Mouse (Mus musculus): ENCODE results near the gene Gnb1. TPM values are rescaled to one million over a fixed set of nuclear protein-coding genes. Genes with fewer than 3 reads are reported as not detected.
"Not testable (repeated sequence)": the region's sequence is repeated elsewhere in the genome, so short reads cannot be mapped to it uniquely, and the experiment has no call there.

The Gnb1 gene
- polyA plus RNA-seq, 1 experiment from 2014 or later = 1,017 TPM

GRCm38 (mm10) chr4:155566555-155566954 is 75.4 kb downstream of the Gnb1 start:
- Histone ChIP-seq H3K9ac (ENCODE audit: low read depth, low read length) (no peak overlapping the region), H3K4me3 (ENCODE audit: low read length) (no peak overlapping the region), H3K4me1 (ENCODE audit: control insufficient read depth, insufficient read depth, low read depth, low read length) (peaks cover 21% of the 10 kb centered on the region), H3K27ac (ENCODE audit: low read depth, low read length) (no peak overlapping the region), H3K4me2 (ENCODE audit: low read length) (no peak overlapping the region), H3K9me3 (ENCODE audit: control insufficient read depth, low read length) (no peaks in the 10 kb centered on the region), H3K27me3 (replicated peaks; ENCODE audit: control insufficient read depth, insufficient read depth, low read length) (no peaks in the 10 kb centered on the region), H3K36me3 (ENCODE audit: control insufficient read depth, insufficient read depth, low read length) (no peaks in the 10 kb centered on the region)
- 77% methylated on average over 8 of the region's 8 CpGs for WGBS
- ATAC-seq = no peak

GRCm38 (mm10) chr4:155568170-155568569 is 77.0 kb downstream of the Gnb1 start:
- Histone ChIP-seq H3K36me3 (ENCODE audit: control insufficient read depth, insufficient read depth, low read length) (no peaks in the 10 kb centered on the region), H3K4me1 (ENCODE audit: control insufficient read depth, insufficient read depth, low read depth, low read length) (peaks cover 12% of the 10 kb centered on the region), H3K27me3 (replicated peaks; ENCODE audit: control insufficient read depth, insufficient read depth, low read length) (no peaks in the 10 kb centered on the region), H3K27ac (ENCODE audit: low read depth, low read length) (no peak overlapping the region), H3K9me3 (ENCODE audit: control insufficient read depth, low read length) (no peaks in the 10 kb centered on the region), H3K4me3 (ENCODE audit: low read length) (no peak overlapping the region), H3K4me2 (ENCODE audit: low read length) (no peak overlapping the region), H3K9ac (ENCODE audit: low read depth, low read length) (no peak overlapping the region)
- ATAC-seq = no peak
- WGBS = 28% methylated on average over 2 of the region's 2 CpGs

- Histone ChIP-seq H3K4me2 (ENCODE audit: low read length) (no peak overlapping the region), H3K4me3 (ENCODE audit: low read length) (no peak overlapping the region), H3K36me3 (ENCODE audit: control insufficient read depth, insufficient read depth, low read length) (no peaks in the 10 kb centered on the region), H3K9me3 (ENCODE audit: control insufficient read depth, low read length) (no peaks in the 10 kb centered on the region), H3K9ac (ENCODE audit: low read depth, low read length) (no peak overlapping the region), H3K27ac (ENCODE audit: low read depth, low read length) (no peak overlapping the region), H3K4me1 (ENCODE audit: control insufficient read depth, insufficient read depth, low read depth, low read length) (peaks cover 12% of the 10 kb centered on the region), H3K27me3 (replicated peaks; ENCODE audit: control insufficient read depth, insufficient read depth, low read length) (no peaks in the 10 kb centered on the region)
- no peak for ATAC-seq
- 95% methylated on average over 7 of the region's 7 CpGs for WGBS
Measured at GRCm38 (mm10) chr4:155568632-155569370, 77.6 kb downstream of the Gnb1 start.

- no peak overlapping the region for H3K4me3 ChIP-seq (ENCODE audit: low read length)
- H3K9me3 ChIP-seq (ENCODE audit: control insufficient read depth, low read length) = no peaks in the 10 kb centered on the region
- WGBS = 93% methylated on average over 6 of the region's 6 CpGs
- no peak overlapping the region for H3K4me2 ChIP-seq (ENCODE audit: low read length)
- no peak for ATAC-seq
- no peaks in the 10 kb centered on the region for H3K36me3 ChIP-seq (ENCODE audit: control insufficient read depth, insufficient read depth, low read length)
- H3K4me1 ChIP-seq (ENCODE audit: control insufficient read depth, insufficient read depth, low read depth, low read length) = peaks cover 7% of the 10 kb centered on the region
- no peak overlapping the region for H3K9ac ChIP-seq (ENCODE audit: low read depth, low read length)
- H3K27me3 ChIP-seq (replicated peaks; ENCODE audit: control insufficient read depth, insufficient read depth, low read length) = no peaks in the 10 kb centered on the region
- H3K27ac ChIP-seq (ENCODE audit: low read depth, low read length) = no peak overlapping the region
Measured at GRCm38 (mm10) chr4:155569818-155570217, 78.7 kb downstream of the Gnb1 start.

- 94% methylated on average over 11 of the region's 11 CpGs for WGBS
Measured at GRCm38 (mm10) chr4:155570315-155570714, 79.2 kb downstream of the Gnb1 start.

GRCm38 (mm10) chr4:155571442-155571841 is 80.3 kb downstream of the Gnb1 start:
- no peaks in the 10 kb centered on the region for H3K9me3 ChIP-seq (ENCODE audit: control insufficient read depth, low read length)
- no peak overlapping the region for H3K4me2 ChIP-seq (ENCODE audit: low read length)
- WGBS = 89% methylated on average over 2 of the region's 2 CpGs
- ATAC-seq = no peak
- H3K9ac ChIP-seq (ENCODE audit: low read depth, low read length) = no peak overlapping the region
- no peak overlapping the region for H3K4me3 ChIP-seq (ENCODE audit: low read length)
- H3K27ac ChIP-seq (ENCODE audit: low read depth, low read length) = no peak overlapping the region
- H3K36me3 ChIP-seq (ENCODE audit: control insufficient read depth, insufficient read depth, low read length) = no peaks in the 10 kb centered on the region
- H3K27me3 ChIP-seq (replicated peaks; ENCODE audit: control insufficient read depth, insufficient read depth, low read length) = no peaks in the 10 kb centered on the region
- H3K4me1 ChIP-seq (ENCODE audit: control insufficient read depth, insufficient read depth, low read depth, low read length) = no peaks in the 10 kb centered on the region

More at GRCm38 (mm10) chr4:155570315-155570714, 79.2 kb downstream of the Gnb1 start:
- H3K4me2 ChIP-seq (ENCODE audit: low read length); H3K27me3 ChIP-seq (replicated peaks; ENCODE audit: control insufficient read depth, insufficient read depth, low read length); H3K27ac ChIP-seq (ENCODE audit: low read depth, low read length); ATAC-seq; H3K4me1 ChIP-seq (ENCODE audit: control insufficient read depth, insufficient read depth, low read depth, low read length); H3K9ac ChIP-seq (ENCODE audit: low read depth, low read length); H3K9me3 ChIP-seq (ENCODE audit: control insufficient read depth, low read length); H3K4me3 ChIP-seq (ENCODE audit: low read length); H3K36me3 ChIP-seq (ENCODE audit: control insufficient read depth, insufficient read depth, low read length): not testable (repeated sequence)

GRCm38 (mm10) chr4:155573155-155573554 is 82.0 kb downstream of the Gnb1 start:
- no peak overlapping the region for H3K4me2 ChIP-seq (ENCODE audit: low read length)

GRCm38 (mm10) chr4:155573876-155574275 is 82.7 kb downstream of the Gnb1 start:
- Histone ChIP-seq H3K27ac (ENCODE audit: low read depth, low read length) (no peak overlapping the region), H3K4me1 (ENCODE audit: control insufficient read depth, insufficient read depth, low read depth, low read length) (no peaks in the 10 kb centered on the region), H3K27me3 (replicated peaks; ENCODE audit: control insufficient read depth, insufficient read depth, low read length) (no peaks in the 10 kb centered on the region), H3K4me2 (ENCODE audit: low read length) (no peak overlapping the region), H3K9me3 (ENCODE audit: control insufficient read depth, low read length) (no peaks in the 10 kb centered on the region), H3K36me3 (ENCODE audit: control insufficient read depth, insufficient read depth, low read length) (peaks cover 5% of the 10 kb centered on the region; the same call in 1 of the 2 replicates), H3K4me3 (ENCODE audit: low read length) (no peak overlapping the region), H3K9ac (ENCODE audit: low read depth, low read length) (no peak overlapping the region)
- WGBS = 96% methylated on average over 9 of the region's 9 CpGs
- ATAC-seq = no peak

More at GRCm38 (mm10) chr4:155573155-155573554, 82.0 kb downstream of the Gnb1 start:
- H3K27ac ChIP-seq (ENCODE audit: low read depth, low read length) = no peak overlapping the region
- peaks cover 5% of the 10 kb centered on the region; the same call in 1 of the 2 replicates for H3K36me3 ChIP-seq (ENCODE audit: control insufficient read depth, insufficient read depth, low read length)
- no peak for ATAC-seq
- no peak overlapping the region for H3K4me3 ChIP-seq (ENCODE audit: low read length)
- no peak overlapping the region for H3K9ac ChIP-seq (ENCODE audit: low read depth, low read length)
- no peaks in the 10 kb centered on the region for H3K27me3 ChIP-seq (replicated peaks; ENCODE audit: control insufficient read depth, insufficient read depth, low read length)
- 94% methylated on average over 2 of the region's 2 CpGs for WGBS
- H3K9me3 ChIP-seq (ENCODE audit: control insufficient read depth, low read length) = no peaks in the 10 kb centered on the region
- H3K4me1 ChIP-seq (ENCODE audit: control insufficient read depth, insufficient read depth, low read depth, low read length) = no peaks in the 10 kb centered on the region

GRCm38 (mm10) chr4:155574931-155575330 is 83.8 kb downstream of the Gnb1 start:
- Histone ChIP-seq H3K9ac (ENCODE audit: low read depth, low read length) (no peak overlapping the region), H3K4me3 (ENCODE audit: low read length) (no peak overlapping the region), H3K36me3 (ENCODE audit: control insufficient read depth, insufficient read depth, low read length) (peaks cover 12% of the 10 kb centered on the region; the same call in 1 of the 2 replicates), H3K4me2 (ENCODE audit: low read length) (no peak overlapping the region), H3K4me1 (ENCODE audit: control insufficient read depth, insufficient read depth, low read depth, low read length) (no peaks in the 10 kb centered on the region), H3K27me3 (replicated peaks; ENCODE audit: control insufficient read depth, insufficient read depth, low read length) (no peaks in the 10 kb centered on the region), H3K27ac (ENCODE audit: low read depth, low read length) (no peak overlapping the region), H3K9me3 (ENCODE audit: control insufficient read depth, low read length) (no peaks in the 10 kb centered on the region)
- WGBS = 89% methylated on average over 11 of the region's 11 CpGs
- no peak for ATAC-seq
